Mouse (Mus musculus) v-Abl transformed pro-B cells (cell line): ENCODE data around the gene Radil.

Experiments
- in situ Hi-C, 2 experiments: fragments of 400-800 bp; cut with MboI; formaldehyde crosslinking; loops; one replicate each; pipeline ENCODE4 v1.15.1; 2025; ENCODE audit not compliant: unreplicated experiment in 2 of 2

Radil gene

GRCm38 (mm10) chr5:142493307-142493706 lies 57.6 kb downstream of the Radil start:
- in situ Hi-C loops: no loop called here

DNA sequence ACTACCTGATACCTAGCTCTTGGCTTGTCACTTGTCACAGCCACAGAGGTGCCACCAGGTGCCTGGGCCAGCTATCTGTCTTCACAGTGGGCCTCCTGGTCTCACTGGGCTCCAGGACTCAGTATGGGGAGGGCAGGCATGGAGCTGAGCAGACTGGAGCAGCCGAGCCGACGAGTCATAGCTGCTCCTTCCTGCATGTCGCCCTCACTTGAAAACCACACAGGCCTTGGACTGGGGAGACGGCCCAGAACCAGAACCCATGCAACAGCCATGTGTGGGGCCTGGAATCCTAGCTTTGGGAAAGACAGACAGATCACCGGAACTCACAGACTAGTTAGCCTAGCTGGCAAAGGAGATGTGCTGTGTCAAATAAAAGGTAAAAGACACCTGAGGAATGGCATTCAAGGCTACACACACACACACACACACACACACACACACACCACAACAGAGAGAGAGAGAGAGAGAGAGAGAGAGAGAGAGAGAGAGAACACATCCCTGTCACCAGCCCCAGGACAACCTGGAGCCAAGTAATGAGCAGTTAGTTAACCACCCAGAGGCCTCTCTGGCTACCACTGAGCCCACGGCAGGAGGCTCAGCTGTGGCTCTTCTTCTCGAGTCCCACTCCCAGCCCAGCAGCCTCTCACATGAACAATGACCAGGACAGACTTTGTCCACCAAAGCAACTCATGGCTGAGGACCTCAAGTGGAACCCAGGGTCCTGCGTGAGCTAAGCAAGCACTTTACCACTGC lies 60.8 kb downstream of the Radil start:
- in situ Hi-C loops: no loop called here

DNA sequence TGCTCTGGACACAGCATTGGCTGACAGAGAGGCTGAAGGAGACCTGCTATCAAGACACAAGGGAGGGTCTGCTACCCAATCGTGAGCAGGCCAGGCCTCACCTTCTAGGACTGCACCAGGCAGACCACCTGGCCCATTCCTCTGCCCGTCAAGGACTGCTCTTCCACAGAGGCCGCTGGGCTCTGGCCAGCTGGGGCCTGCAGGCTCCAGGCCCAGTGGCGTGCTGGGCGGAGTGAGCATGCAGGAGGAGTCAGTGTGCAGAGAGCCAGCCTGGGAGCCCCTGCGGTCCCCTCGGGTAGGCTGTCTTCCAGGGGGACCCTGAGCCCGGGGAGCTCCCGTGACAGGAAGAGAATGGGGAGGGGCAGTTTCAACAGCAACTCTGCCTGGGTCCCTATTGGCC lies 64.2 kb downstream of the Radil start:
- in situ Hi-C loops: no loop called here

DNA sequence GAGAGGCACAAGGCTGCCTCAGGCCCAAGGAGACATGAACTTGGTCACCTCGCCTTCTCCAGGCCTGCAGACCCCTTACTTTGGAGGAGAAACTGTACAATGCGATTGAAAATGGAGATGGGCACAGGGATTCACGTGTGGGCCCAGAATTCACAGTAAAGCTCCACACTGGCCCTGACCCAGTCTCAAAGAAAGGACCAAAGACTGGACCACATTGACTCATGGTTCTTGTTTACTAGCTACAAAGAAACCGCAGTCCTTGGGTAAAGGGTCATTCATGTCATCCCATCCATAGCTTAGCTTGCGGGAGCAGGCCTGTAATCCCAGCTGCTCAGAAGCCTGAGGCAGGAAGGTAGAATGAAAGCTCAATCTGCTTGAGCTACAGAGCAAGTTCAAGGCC lies 67.3 kb downstream of the Radil start:
- in situ Hi-C loops: no loop called here

GRCm38 (mm10) chr5:142482512-142482911 lies 68.4 kb downstream of the Radil start:
- in situ Hi-C loops: no loop called here

DNA sequence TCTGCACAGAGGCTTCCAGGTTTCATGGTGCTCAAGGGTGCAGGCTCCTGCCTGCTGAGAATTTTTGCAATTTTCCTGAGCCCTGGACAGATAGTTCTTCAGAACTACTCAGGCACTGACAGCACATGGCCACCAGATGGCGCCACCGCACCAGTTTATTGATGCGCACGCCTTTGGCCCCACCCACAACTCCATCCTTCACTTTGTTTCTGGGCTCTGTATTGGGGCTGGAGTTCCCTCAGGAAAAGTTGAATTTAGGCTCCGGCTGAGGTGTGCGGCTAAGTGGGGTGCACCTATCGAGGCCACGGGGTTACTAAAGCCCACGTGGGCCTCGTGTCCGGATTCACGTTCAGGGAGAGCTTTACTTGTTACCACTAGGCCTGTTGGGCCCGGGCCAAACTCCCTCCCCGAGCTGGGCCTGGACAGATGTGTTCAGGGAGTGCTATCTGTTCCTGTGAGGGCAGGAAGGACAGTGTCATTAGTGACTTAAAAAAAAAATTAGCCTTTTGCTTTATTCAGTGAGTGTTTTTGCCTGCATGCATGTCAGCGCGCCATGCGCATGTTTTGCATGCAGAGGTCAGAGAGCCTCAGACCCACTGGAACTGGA lies 72.0 kb downstream of the Radil start:
- in situ Hi-C loops: no loop called here

- in situ Hi-C loops: no loop called here
These were observed 72.9 kb downstream of the Radil start for GRCm38 (mm10) chr5:142477866-142478615.

GRCm38 (mm10) chr5:142477346-142477745 lies 73.6 kb downstream of the Radil start:
- in situ Hi-C loops: no loop called here

DNA sequence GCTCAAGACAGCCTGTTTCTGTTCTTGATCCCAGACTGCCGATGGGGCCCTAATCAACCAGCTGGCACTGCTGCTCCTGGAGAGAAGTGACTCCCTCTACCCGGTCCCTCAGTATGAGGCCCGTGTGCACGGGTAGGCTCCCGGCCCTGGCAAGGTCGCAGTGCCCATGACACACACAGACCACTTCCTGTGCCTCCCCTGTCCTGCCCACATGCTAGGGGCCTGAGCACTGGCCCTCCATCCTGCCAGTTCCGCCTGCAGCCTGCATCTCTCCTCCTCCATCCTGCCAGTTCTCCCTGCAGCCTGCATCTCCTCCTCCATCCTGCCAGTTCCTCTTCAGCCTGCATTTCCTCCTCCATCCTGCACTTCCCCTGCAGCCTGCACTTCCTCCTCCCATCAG lies 75.2 kb downstream of the Radil start:
- in situ Hi-C loops: no loop called here

DNA sequence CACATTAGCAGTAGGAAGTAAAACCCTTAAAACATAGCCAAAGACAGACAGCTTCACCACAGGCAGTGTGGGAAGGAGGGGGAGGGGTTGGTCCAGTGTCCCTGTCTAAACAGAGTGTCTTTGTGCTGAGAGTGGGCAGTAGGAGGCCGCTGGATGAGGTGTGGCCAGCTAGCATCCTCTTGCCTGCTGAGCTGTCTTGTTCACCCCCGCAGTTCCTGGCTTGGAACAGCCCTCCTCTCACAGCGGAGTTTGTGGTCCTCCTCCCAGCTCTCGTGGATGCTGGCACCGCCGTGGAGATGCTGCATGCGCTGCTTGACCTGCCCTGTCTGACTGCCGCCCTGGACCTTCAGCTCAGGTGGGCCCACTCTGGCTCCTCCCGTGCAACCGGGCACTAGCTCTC lies 77.2 kb downstream of the Radil start:
- in situ Hi-C loops: no loop called here

DNA sequence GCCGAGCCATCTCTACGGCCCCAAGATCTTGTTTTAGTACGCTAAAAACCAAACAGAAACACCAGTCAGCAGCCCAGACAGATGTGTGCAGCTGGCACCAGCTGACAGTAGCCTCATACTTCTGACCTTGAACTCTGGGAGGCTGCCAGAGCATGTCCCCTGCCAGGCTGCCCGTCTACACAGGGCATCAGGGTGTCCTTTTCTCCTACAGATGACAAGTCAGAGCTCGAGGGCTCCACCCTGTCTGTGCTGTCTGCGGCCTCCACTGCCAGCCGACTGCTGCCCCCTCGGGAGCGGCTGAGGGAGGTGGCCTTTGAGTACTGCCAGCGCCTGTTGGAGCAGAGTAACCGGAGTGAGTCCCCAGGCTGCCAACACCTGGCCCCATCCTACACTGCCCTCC lies 81.1 kb downstream of the Radil start:
- in situ Hi-C loops: no loop called here

DNA sequence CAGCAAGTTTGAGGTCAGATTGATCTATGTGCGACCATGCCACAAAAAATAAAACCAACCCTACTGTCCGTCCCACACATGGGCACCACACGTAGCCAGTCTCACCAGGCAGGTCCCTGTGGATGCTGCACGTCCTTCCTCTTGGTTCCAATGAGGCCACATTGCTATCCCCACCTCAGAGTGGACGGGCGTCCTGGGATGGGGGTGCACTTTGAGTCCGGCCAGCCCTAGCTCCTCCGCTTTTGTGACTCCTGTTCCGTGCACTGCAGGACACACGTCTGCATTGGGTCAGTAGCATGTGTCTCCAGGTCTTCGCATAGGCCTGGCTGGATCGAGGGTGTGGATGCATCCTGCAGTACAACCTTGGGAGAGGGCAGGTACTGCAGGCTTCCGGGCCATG lies 82.5 kb downstream of the Radil start:
- in situ Hi-C loops: no loop called here

- in situ Hi-C loops: no loop called here
These were observed 87.1 kb downstream of the Radil start, which contains the start of gene Ap5z1 for GRCm38 (mm10) chr5:142463461-142464454. TSS of gene Ap5z1 (plus strand) at chr5:142463944.

DNA sequence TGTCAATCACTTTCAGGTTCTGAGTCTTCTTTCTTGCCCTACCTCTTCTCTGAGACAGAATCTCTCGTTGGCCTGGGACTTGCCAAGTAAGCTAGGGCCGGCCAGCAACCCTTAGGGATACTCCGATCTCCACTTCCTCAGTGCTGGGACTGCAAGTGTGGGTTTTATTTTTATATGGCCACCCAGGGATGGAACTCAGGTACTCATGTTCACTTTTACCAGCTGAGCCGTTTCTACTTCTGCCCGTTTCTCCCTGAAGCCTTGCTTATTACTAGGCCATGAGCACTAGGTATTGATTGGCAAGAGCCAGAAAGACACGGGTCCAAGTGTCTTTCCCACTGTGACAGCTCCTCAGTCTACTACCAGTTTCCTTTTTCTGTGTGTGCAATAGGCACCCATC lies 87.9 kb downstream of the Radil start:
- in situ Hi-C loops: no loop called here

DNA sequence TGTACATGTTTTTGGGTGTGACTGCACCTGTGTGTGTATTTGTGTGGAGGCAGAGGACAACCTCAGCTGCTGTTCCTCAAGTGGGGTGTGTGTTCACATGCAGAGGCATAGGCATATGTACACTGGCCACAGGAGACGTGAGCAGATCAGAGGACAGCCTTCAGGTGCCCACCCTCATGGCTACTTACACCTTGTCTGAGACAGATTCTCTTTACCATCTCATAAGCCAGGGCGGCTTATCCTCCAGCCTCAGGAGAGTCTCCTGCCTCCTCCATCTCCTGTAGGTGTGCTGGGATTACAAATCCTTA lies 88.3 kb downstream of the Radil start:
- in situ Hi-C loops: no loop called here

GRCm38 (mm10) chr5:142461942-142462640 lies 88.8 kb downstream of the Radil start:
- in situ Hi-C loops: no loop called here

DNA sequence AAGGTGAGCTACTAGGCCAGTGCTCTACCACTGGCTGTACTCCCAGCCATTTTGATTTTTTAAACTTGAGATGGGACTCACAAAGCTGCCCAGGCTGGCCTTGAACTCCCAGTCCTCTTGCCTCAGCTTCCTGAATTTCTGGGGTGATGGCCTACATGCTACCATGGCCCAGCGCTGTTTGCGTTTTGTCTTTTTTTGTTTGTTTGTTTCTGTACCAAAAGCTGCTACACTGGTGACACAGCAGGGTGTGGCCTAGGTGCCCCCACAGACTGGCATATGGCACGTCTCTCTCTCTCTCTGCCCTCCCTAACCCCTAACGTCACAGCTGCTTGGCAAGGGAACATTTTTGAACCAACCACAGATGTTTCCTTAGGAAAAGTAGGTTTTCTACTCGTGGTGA lies 91.1 kb downstream of the Radil start:
- in situ Hi-C loops: no loop called here

- in situ Hi-C loops: no loop called here
These were observed 91.9 kb downstream of the Radil start for GRCm38 (mm10) chr5:142458791-142459557.

- in situ Hi-C loops: no loop called here
These were observed 93.6 kb downstream of the Radil start for GRCm38 (mm10) chr5:142457345-142457744.
